Mouse (Mus musculus): ENCODE results near the gene Cntnap5a. TPM values are rescaled to one million over a fixed set of nuclear protein-coding genes. Genes with fewer than 3 reads are reported as not detected.

The Cntnap5a gene
- total and polyA plus RNA-seq, 3 experiments: 0.02 TPM; not detected in 1

DNA sequence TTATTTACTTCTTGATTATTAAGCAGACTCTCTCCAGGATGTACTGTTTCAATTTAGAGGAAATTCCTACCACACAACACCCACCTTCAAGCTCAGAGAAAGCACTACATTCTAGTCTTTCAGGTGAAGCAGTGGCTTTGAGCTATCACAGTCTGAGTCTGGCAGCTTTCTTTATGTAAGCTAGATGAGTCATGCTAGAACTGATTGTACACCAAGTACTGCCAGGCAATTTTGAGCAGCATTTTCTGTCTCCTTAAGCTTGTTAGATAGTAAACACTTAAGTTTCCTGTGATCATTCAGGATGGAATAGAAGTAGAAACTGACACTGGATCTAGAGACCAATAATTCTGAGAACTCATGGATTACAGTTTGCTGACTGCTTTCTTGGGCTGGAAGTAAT, 61.0 kb downstream of the Cntnap5a start:
- Histone ChIP-seq H3K27ac (no peak overlapping the region), H3K79me2 (replicated peaks; ENCODE audit: control insufficient read depth, insufficient read depth, low read length) (no peaks in the 10 kb centered on the region), H3K27me3 (ENCODE audit: control insufficient read depth, insufficient read depth, low read length) (no peaks in the 10 kb centered on the region), H3K36me3 (ENCODE audit: control insufficient read depth, insufficient read depth, low read length) (no peaks in the 10 kb centered on the region), H3K4me3 (no peak overlapping the region), H3K9ac (ENCODE audit: low read depth, low read length) (no peak overlapping the region), H3K4me1 (ENCODE audit: control insufficient read depth, insufficient read depth, low read length) (no peaks in the 10 kb centered on the region)
- intact Hi-C loops (cut with DNase I): no loop called here
- TF ChIP-seq CTCF (IDR thresholded peaks at IDR 0.05) (no peak), EP300 (IDR thresholded peaks at IDR 0.05; ENCODE audit: insufficient read depth, low read depth, low read length) (no peak), POLR2A (IDR thresholded peaks at IDR 0.05; ENCODE audit: insufficient read depth, low read depth, low read length) (no peak)
- DNase-seq: no peak

DNA sequence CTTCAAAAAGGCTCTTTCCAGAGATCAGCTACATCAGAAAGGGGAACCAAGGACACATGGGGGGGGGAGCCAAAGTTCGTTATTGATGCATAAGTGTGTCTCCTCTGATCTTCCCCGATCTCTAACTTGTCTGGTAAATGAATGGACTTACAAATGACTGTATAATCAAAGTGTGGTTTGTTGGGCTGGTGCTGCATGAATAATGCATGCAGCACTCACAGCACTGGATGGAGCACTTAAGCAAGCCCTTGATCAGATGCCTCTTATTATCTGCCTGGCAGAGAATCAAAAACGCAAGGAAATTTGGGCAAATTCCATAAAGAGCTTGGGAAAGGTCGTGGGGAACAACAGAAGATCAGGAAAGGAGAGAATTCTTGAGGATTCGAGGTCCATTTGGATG, 100.2 kb downstream of the Cntnap5a start:
- Histone ChIP-seq H3K36me3 (ENCODE audit: control insufficient read depth, insufficient read depth, low read length) (no peaks in the 10 kb centered on the region), H3K4me3 (no peak overlapping the region), H3K4me1 (ENCODE audit: control insufficient read depth, insufficient read depth, low read length) (no peaks in the 10 kb centered on the region), H3K79me2 (replicated peaks; ENCODE audit: control insufficient read depth, insufficient read depth, low read length) (no peaks in the 10 kb centered on the region), H3K27ac (no peak overlapping the region), H3K9ac (ENCODE audit: low read depth, low read length) (no peak overlapping the region), H3K27me3 (ENCODE audit: control insufficient read depth, insufficient read depth, low read length) (no peaks in the 10 kb centered on the region)
- no peak for TF ChIP-seq EP300 (IDR thresholded peaks at IDR 0.05; ENCODE audit: insufficient read depth, low read depth, low read length)
- intact Hi-C loops (cut with DNase I): no loop called here
- WGBS: 48% methylated on average over 5 of the region's 5 CpGs
- no peak for DNase-seq

DNA sequence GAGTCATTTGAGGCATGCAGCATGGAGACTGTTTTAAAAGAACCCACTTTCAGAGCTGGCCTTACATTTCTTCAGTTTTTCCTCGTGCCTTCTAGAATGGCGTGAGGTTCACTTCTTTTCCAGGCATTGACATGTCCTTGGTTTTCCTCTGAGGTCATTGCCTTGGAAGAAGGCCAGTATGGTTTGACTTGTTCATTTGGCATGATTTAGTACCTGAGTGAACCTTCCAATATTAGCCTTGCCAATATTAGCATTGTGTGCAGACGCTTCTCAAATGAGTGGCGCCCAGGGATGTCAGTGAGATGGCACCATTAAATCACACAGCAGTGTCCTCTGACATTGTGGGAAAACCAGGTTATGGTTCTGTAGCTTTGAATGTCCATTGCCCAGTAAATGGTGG, 158.0 kb downstream of the Cntnap5a start:
- DNase-seq: no peak
- no peak for TF ChIP-seq EP300 (IDR thresholded peaks at IDR 0.05; ENCODE audit: insufficient read depth, low read depth, low read length)
- TF ChIP-seq POLR2A (IDR thresholded peaks at IDR 0.05; ENCODE audit: insufficient read depth, low read depth, low read length): no peak
- no peak for TF ChIP-seq CTCF (IDR thresholded peaks at IDR 0.05)
- no peaks in the 10 kb centered on the region for H3K36me3 ChIP-seq (ENCODE audit: control insufficient read depth, insufficient read depth, low read length)
- intact Hi-C loops (cut with DNase I): no loop called here
- no peak overlapping the region for H3K27ac ChIP-seq
- H3K27me3 ChIP-seq (ENCODE audit: control insufficient read depth, insufficient read depth, low read length): no peaks in the 10 kb centered on the region
- H3K79me2 ChIP-seq (replicated peaks; ENCODE audit: control insufficient read depth, insufficient read depth, low read length): no peaks in the 10 kb centered on the region
- H3K4me3 ChIP-seq: no peak overlapping the region
- 65% methylated on average over 4 of the region's 4 CpGs for WGBS
- no peak overlapping the region for H3K9ac ChIP-seq (ENCODE audit: low read depth, low read length)
- H3K4me1 ChIP-seq (ENCODE audit: control insufficient read depth, insufficient read depth, low read length): no peaks in the 10 kb centered on the region; the same call in 1 of the 2 replicates

DNA sequence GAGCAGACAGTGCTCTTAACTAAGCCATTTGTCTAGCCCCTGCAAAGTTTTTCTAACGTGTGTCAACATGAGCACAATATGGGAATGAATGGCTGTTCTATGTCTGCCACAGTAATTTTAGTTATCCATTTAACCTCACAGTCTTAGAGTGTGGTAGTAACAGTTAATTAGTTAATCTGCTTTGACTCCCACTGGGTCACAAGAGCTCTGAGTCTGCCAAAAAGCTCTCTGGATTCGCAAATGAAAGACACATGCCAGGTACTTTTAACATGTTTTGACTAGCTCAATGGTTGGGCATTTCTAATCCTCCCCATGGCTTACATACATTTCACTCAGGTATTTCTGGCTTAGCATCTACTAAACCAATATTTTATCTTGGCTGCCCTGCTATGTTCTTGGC, 163.0 kb downstream of the Cntnap5a start:
- no peaks in the 10 kb centered on the region for H3K36me3 ChIP-seq (ENCODE audit: control insufficient read depth, insufficient read depth, low read length)
- no peak overlapping the region for H3K27ac ChIP-seq
- no peak overlapping the region for H3K4me3 ChIP-seq
- H3K9ac ChIP-seq (ENCODE audit: low read depth, low read length): no peak overlapping the region
- intact Hi-C loops (cut with DNase I): no loop called here
- no peak for TF ChIP-seq CTCF (IDR thresholded peaks at IDR 0.05)
- no peak for TF ChIP-seq POLR2A (IDR thresholded peaks at IDR 0.05; ENCODE audit: insufficient read depth, low read depth, low read length)
- TF ChIP-seq EP300 (IDR thresholded peaks at IDR 0.05; ENCODE audit: insufficient read depth, low read depth, low read length): no peak
- no peaks in the 10 kb centered on the region for H3K27me3 ChIP-seq (ENCODE audit: control insufficient read depth, insufficient read depth, low read length)
- H3K4me1 ChIP-seq (ENCODE audit: control insufficient read depth, insufficient read depth, low read length): no peaks in the 10 kb centered on the region; the same call in 1 of the 2 replicates
- DNase-seq: no peak
- 37% methylated on average over 2 of the region's 2 CpGs for WGBS
- no peaks in the 10 kb centered on the region for H3K79me2 ChIP-seq (replicated peaks; ENCODE audit: control insufficient read depth, insufficient read depth, low read length)

DNA sequence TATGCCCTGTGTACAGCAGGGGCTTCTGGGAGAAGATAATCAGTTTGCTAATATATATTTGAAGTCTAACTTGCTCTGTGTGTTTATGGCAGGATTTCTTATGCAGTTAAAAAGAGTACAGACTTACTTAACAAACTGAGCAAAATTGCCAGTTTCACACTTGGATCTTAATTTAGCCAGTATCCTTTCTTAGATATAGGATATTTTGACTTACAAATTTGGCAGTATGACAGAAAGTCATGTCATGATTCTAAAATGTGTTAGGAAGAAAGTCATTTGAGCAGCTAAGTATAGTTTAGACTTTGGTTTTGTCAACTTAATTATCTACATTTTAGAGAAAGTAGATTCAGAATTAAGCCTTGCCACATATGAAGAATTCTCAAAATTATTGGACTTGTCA, 167.7 kb downstream of the Cntnap5a start:
- no peak overlapping the region for H3K27ac ChIP-seq

DNA sequence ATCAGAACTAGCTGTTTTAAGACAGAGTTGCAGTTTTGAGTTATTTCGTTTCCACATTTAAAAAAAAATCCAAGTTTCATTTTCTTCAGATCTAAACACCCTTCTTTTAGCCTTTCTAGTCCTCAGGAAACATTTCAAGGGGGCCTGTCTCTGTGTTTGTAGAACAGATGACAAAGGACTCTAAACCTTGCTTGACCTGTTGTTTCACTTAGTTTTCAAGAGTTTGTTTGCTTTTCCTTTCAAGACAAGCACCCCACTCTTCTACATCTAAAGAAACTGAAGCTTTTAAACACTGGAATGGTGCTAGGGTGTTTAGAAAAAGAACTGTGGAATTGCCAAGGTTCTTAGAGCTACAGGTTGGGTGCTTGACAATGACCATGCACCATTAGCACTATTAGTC, 233.8 kb downstream of the Cntnap5a start:
- H3K27ac ChIP-seq: no peak overlapping the region
- H3K27me3 ChIP-seq (ENCODE audit: control insufficient read depth, insufficient read depth, low read length): no peaks in the 10 kb centered on the region

More for the DNA sequence above, 167.7 kb downstream of the Cntnap5a start:
- Histone ChIP-seq H3K4me3 (no peak overlapping the region), H3K27me3 (ENCODE audit: control insufficient read depth, insufficient read depth, low read length) (no peaks in the 10 kb centered on the region), H3K4me1 (ENCODE audit: control insufficient read depth, insufficient read depth, low read length) (no peaks in the 10 kb centered on the region), H3K79me2 (replicated peaks; ENCODE audit: control insufficient read depth, insufficient read depth, low read length) (no peaks in the 10 kb centered on the region), H3K36me3 (ENCODE audit: control insufficient read depth, insufficient read depth, low read length) (no peaks in the 10 kb centered on the region), H3K9ac (ENCODE audit: low read depth, low read length) (no peak overlapping the region)
- TF ChIP-seq POLR2A (IDR thresholded peaks at IDR 0.05; ENCODE audit: insufficient read depth, low read depth, low read length) (no peak), CTCF (IDR thresholded peaks at IDR 0.05) (no peak), EP300 (IDR thresholded peaks at IDR 0.05; ENCODE audit: insufficient read depth, low read depth, low read length) (no peak)
- DNase-seq: no peak
- intact Hi-C loops (cut with DNase I): no loop called here

More for the DNA sequence above, 233.8 kb downstream of the Cntnap5a start:
- H3K4me1 ChIP-seq (ENCODE audit: control insufficient read depth, insufficient read depth, low read length): no peaks in the 10 kb centered on the region
- no peaks in the 10 kb centered on the region for H3K36me3 ChIP-seq (ENCODE audit: control insufficient read depth, insufficient read depth, low read length)
- 73% methylated on average over 1 of the region's 1 CpGs for WGBS
- H3K79me2 ChIP-seq (replicated peaks; ENCODE audit: control insufficient read depth, insufficient read depth, low read length): no peaks in the 10 kb centered on the region
- DNase-seq: no peak
- H3K9ac ChIP-seq (ENCODE audit: low read depth, low read length): no peak overlapping the region
- intact Hi-C loops (cut with DNase I): no loop called here
- H3K4me3 ChIP-seq: no peak overlapping the region
- TF ChIP-seq POLR2A (IDR thresholded peaks at IDR 0.05; ENCODE audit: insufficient read depth, low read depth, low read length) (no peak), CTCF (IDR thresholded peaks at IDR 0.05) (no peak), EP300 (IDR thresholded peaks at IDR 0.05; ENCODE audit: insufficient read depth, low read depth, low read length) (no peak)
